Mouse (Mus musculus) Patski (cell line): ENCODE data around the gene C130079G13Rik. TPM values are rescaled to one million over a fixed set of nuclear protein-coding genes. Genes with fewer than 3 reads are reported as not detected.
"Not testable (repeated sequence)": the region's sequence is repeated elsewhere in the genome, so short reads cannot be mapped to it uniquely, and the experiment has no call there.

Experiments used
- ATAC-seq: fragments of 100-300 bp; one replicate; pipeline ENCODE4 v1.8.0; 2021
- CTCF ChIA-PET: fragments of 350-600 bp; sonication (Branson Sonifier 250); formaldehyde crosslinking; loops from one replicate; lab custom pipeline; 2022; ENCODE audit warnings: inconsistent platforms; lab: Charles Lee
- POLR2A ChIA-PET: fragments of 350-600 bp; sonication (Branson Sonifier 250); formaldehyde crosslinking; loops from one replicate; lab custom pipeline; 2022; ENCODE audit warnings: antibody characterized with exemption, inconsistent platforms; lab: Charles Lee
- DNase-seq: peaks from one replicate; pipeline ENCODE4 v3.0.0-alpha.2; 2011; ENCODE audit warnings: low read depth, low spot score
- H3K27me3 ChIP-seq: fragments of 371-371 bp; one replicate; pipeline ENCODE4 v1.5.1; 2021
- CTCF ChIP-seq: fragments of 100-300 bp; IDR thresholded peaks from one replicate; pipeline ENCODE4 v1.5.1; 2021
- in situ Hi-C: fragments of 300-500 bp; cut with MboI; formaldehyde crosslinking; loops from 3 replicates; pipeline ENCODE4 v1.11.1; 2018; ENCODE audit warnings: low pct_unique_long_range_greater_than_20kb, mixed read lengths
- polyA plus RNA-seq: library from polyadenylated mRNA; unstranded; gene quantifications from one replicate; pipeline ENCODE4 v1.2.3, GENCODE M21; 2021

C130079G13Rik gene
- not detected for polyA plus RNA-seq

- ChIA-PET POLR2A (no interaction called here), CTCF (no interaction called here)
- in situ Hi-C loops: no loop called here
- no peak for ATAC-seq
- peaks cover 6% of the 10 kb centered on the region for H3K27me3 ChIP-seq
- TF ChIP-seq CTCF: no peak
- no peak for DNase-seq
These were observed at the start of gene C130079G13Rik for GRCm38 (mm10) chr3:59924914-59925313. TSS of gene C130079G13Rik (plus strand) at chr3:59925214.

- DNase-seq, POLR2A ChIA-PET, CTCF ChIA-PET, ATAC-seq, H3K27me3 ChIP-seq: not testable (repeated sequence)
- in situ Hi-C loops: loop anchor here (10.0 kb wide), 2 partner anchors 177 to 637 kb away; no protein-coding TSS in a partner anchor
These were observed 47.4 kb upstream of the C130079G13Rik start for GRCm38 (mm10) chr3:59877601-59878000.

- ATAC-seq, H3K27me3 ChIP-seq, POLR2A ChIA-PET, DNase-seq: not testable (repeated sequence)
- CTCF ChIA-PET: interaction anchor here (1.5 kb wide), 1 partner anchor 10 kb away, joined by 6 read pairs; no protein-coding TSS in a partner anchor
- in situ Hi-C loops: loop anchor here (10.0 kb wide), 2 partner anchors 175 to 635 kb away; no protein-coding TSS in a partner anchor
These were observed 45.0 kb upstream of the C130079G13Rik start for GRCm38 (mm10) chr3:59879801-59880554.

GRCm38 (mm10) chr3:59893276-59893675 is 31.7 kb upstream of the C130079G13Rik start:
- in situ Hi-C loops: no loop called here
- no peaks in the 10 kb centered on the region for H3K27me3 ChIP-seq
- no peak for TF ChIP-seq CTCF
- CTCF ChIA-PET: no interaction called here
- no peak for DNase-seq
- POLR2A ChIA-PET: no interaction called here
- no peak for ATAC-seq

GRCm38 (mm10) chr3:59934621-59935020 is 9.6 kb downstream of the C130079G13Rik start:
- ATAC-seq: no peak
- in situ Hi-C loops: no loop called here
- POLR2A ChIA-PET: no interaction called here
- no peak for TF ChIP-seq CTCF
- peaks cover 9% of the 10 kb centered on the region for H3K27me3 ChIP-seq
- DNase-seq: no peak
- CTCF ChIA-PET: no interaction called here

GRCm38 (mm10) chr3:59947294-59947950 is 22.4 kb downstream of the C130079G13Rik start:
- in situ Hi-C loops: no loop called here
- POLR2A ChIA-PET: no interaction called here

GRCm38 (mm10) chr3:59970891-59971290 is 45.9 kb downstream of the C130079G13Rik start:
- TF ChIP-seq CTCF: no peak
- ATAC-seq: no peak
- POLR2A ChIA-PET: no interaction called here
- DNase-seq: no peak
- no peaks in the 10 kb centered on the region for H3K27me3 ChIP-seq
- in situ Hi-C loops: no loop called here
- CTCF ChIA-PET: no interaction called here

More at GRCm38 (mm10) chr3:59947294-59947950, 22.4 kb downstream of the C130079G13Rik start:
- peaks cover 5% of the 10 kb centered on the region for H3K27me3 ChIP-seq
- ATAC-seq (no peak), DNase-seq (no peak)
- CTCF ChIA-PET: no interaction called here
- TF ChIP-seq CTCF: no peak

- no peak for TF ChIP-seq CTCF
- H3K27me3 ChIP-seq: no peaks in the 10 kb centered on the region
- no peak for DNase-seq
- ChIA-PET POLR2A (no interaction called here), CTCF (no interaction called here)
- no peak for ATAC-seq
- in situ Hi-C loops: no loop called here
These were observed 49.6 kb downstream of the C130079G13Rik start for GRCm38 (mm10) chr3:59974591-59974990.

Other genes starting within 250 kb of the C130079G13Rik start
- not detected for gene Gm5538, start 195.4 kb upstream of the C130079G13Rik start, polyA plus RNA-seq
- gene Gm8298, start 64.2 kb upstream of the C130079G13Rik start, polyA plus RNA-seq: not detected
- gene Aadacl2, start 81.5 kb downstream of the C130079G13Rik start, polyA plus RNA-seq: not detected
- gene Aadac, start 100.5 kb downstream of the C130079G13Rik start, polyA plus RNA-seq: not detected
- not detected for gene Sucnr1, start 156.7 kb downstream of the C130079G13Rik start, polyA plus RNA-seq